Mouse (Mus musculus): ENCODE data around the gene Lonrf2.

The Lonrf2 gene

DNA sequence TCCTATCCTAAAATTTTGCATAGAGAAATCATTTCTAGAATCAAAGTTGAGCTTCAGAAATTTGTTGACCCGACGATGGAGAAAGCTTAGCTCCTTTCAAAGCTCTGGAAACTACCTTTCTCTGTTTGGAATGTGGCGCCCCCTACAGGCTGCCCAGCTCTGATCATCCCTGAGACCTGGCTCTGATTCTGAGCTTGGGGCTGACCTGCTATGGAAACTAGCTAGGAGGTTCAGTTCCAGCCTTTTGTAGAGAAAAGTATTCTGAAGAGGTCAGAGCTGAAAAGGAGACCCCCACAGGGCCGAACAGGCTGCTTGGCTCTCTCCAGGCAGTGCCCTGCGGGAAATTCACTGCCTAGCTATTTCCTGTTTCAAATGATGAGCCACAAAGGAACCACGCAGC, 66.6 kb downstream of the Lonrf2 start:
- peak; percentile 68 for DNase-seq (ENCODE audit: low spot score)

GRCm38 (mm10) chr1:38767812-38768211, 68.7 kb downstream of the Lonrf2 start:
- DNase-seq (ENCODE audit: low spot score) = peak; percentile 81

- peak; percentile 75 for DNase-seq (ENCODE audit: low spot score)
Measured at GRCm38 (mm10) chr1:38766661-38767572, 69.6 kb downstream of the Lonrf2 start.

- DNase-seq (ENCODE audit: low spot score) = no peak
Measured at GRCm38 (mm10) chr1:38766254-38766653, 70.3 kb downstream of the Lonrf2 start.

GRCm38 (mm10) chr1:38763960-38764613, 72.4 kb downstream of the Lonrf2 start:
- DNase-seq (ENCODE audit: low spot score) = no peak

DNA sequence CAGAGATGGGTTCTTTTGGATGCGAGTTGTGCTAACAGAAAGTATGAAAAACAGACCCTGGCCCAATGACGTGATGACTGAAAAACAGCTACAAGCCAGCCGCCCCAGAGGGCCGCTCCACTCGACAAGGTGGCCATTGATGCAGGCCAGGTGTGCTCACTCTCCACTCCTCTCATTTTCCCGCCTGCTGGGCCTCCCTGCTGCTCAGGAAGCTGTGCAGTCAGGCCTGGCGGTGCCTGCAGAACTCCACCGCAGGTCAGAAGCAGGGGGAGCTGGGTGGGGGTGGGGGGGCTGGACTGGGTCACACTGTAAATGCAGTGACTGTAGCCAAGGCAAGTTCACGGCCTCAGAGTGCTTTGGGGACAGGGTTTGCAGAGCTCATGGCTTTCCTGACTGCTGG, 76.1 kb downstream of the Lonrf2 start:
- no peak for DNase-seq (ENCODE audit: low spot score)

- DNase-seq (ENCODE audit: low spot score) = no peak
Measured at GRCm38 (mm10) chr1:38757791-38758403, 78.6 kb downstream of the Lonrf2 start.

DNA sequence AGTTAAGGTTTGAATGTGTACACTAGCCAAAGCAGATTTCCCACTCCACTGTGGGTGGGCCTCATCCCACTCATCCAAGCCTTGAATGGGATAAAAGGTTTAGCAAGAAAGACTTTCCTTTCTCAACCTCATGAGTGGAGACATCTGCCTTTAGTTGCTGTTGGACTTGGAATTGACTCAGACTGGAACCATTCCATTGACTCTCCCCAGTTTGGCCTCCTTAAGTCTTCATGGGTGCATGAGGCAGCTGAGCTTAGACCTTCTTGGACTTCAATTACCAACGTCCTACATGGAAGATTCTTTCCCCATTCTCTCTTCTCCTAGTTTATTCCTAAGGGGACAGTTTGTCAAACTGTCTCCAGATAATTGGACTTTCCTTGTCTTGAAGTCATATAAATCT, 92.6 kb downstream of the Lonrf2 start:
- DNase-seq (ENCODE audit: low spot score) = no peak

Measured in ovary, postnatal 36 days (tissue).